Mouse (Mus musculus) E14TG2a.4 (cell line): ENCODE results near the gene Klhdc3.

Source experiments
- H3K27me3 ChIP-seq: 2 replicates; pipeline ENCODE4 v1.6.1; 2014; ENCODE audit warnings: low read length, control low read depth; ENCODE audit not compliant: insufficient read depth
- H3K36me3 ChIP-seq: 2 replicates; pipeline ENCODE4 v1.6.1; 2014; ENCODE audit warnings: low read length, control low read depth; ENCODE audit not compliant: insufficient read depth
- H3K4me1 ChIP-seq: replicated peaks from 2 replicates; pipeline ENCODE4 v1.6.1; 2014; ENCODE audit warnings: low read depth, low read length, control low read depth
- H3K4me3 ChIP-seq: replicated peaks from 2 replicates; pipeline ENCODE4 v1.5.1; 2014; ENCODE audit warnings: mild to moderate bottlenecking, low read length
- H3K9me3 ChIP-seq: 2 replicates; pipeline ENCODE4 v1.6.1; 2014; ENCODE audit warnings: low read length, control low read depth
- CTCF ChIP-seq: conservative IDR thresholded peaks from 2 replicates; pipeline ENCODE4 v1.5.1; 2014; ENCODE audit warnings: low read length
- NANOG ChIP-seq: IDR thresholded peaks from 2 replicates; pipeline ENCODE4 v1.6.1; 2014; ENCODE audit warnings: borderline replicate concordance, low read length, mixed read lengths
- POU5F1 ChIP-seq: IDR thresholded peaks from 2 replicates; pipeline ENCODE4 v1.6.1; 2014; ENCODE audit warnings: low read length, borderline replicate concordance

The Klhdc3 gene

DNA sequence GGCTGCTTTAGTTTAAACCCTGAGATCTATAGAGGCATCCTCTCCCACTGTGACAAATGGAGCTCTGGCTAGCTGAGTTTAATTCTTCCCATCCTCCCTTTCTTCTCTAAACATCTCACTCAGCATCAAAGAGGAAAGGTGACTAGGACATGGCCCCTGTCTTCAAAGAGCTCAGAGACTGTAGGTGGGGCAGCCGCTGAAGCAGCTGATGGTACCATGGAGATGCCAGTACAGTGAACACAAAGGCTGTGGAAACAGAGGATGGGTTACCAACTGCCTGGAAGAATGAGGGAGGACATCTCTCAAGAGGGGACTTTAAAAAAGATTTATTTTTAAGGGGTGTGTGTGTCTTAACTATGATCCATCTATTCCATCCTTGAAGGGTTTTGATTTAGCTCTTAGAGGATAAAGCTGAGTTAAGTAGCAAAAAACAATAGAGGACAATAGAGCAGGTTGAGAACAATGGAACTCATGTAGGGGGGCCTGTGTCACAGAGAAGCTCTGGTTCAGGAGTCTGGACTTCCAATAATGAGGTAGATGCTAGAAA is 13.9 kb upstream of the Klhdc3 start:
- Histone ChIP-seq H3K4me3 (no peak overlapping the region), H3K9me3 (no peaks in the 10 kb centered on the region), H3K27me3 (no peaks in the 10 kb centered on the region), H3K36me3 (peaks cover 64% of the 10 kb centered on the region), H3K4me1 (peaks cover 73% of the 10 kb centered on the region)
- TF ChIP-seq POU5F1 (no peak), NANOG (peak; percentile 78; the same call in 1 of the 2 replicates), CTCF (no peak)

DNA sequence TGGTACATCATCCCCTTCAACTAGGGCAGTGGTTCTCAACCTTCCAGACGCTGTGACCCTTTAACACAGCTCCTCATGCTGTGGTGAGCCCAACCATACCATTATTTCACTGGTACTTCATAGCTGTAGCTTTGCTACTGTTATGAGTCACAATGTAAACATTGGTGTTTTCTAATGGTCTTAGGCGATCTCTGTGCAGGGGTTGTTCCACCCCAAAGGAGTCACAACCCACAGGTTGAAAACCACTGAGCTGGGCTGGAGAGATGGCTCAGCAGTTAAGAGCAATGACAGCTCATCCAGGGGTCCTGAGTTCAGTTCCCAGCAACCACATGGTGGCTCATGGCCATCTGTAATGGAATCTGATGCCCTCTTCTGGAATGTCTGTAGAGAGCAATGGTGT is 10.7 kb upstream of the Klhdc3 start:
- Histone ChIP-seq H3K27me3 (no peaks in the 10 kb centered on the region), H3K36me3 (peaks cover 72% of the 10 kb centered on the region), H3K9me3 (no peaks in the 10 kb centered on the region), H3K4me3 (no peak overlapping the region), H3K4me1 (peaks cover 67% of the 10 kb centered on the region)
- TF ChIP-seq NANOG (no peak), POU5F1 (no peak), CTCF (no peak)

DNA sequence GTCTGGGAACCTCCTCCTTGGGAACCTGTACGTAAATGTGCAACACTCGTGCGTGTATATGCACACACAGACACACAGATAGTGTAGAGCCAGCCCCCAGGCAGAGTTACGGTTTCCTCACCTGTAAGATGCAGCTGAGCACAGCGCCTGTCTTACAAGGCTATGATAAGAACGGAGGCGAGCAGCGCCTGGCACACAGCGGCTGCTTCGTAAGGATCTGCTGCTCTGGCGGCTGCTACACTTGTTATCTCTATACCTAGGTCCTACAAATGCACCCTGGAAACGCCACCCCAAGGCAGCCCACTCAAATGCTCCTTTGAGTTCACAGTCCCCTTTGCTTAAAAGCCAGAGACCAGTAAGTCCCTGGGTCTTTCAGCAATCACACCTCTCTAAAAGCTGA is 10.0 kb upstream of the Klhdc3 start:
- no peak overlapping the region for H3K4me3 ChIP-seq
- H3K36me3 ChIP-seq: peaks cover 72% of the 10 kb centered on the region
- H3K27me3 ChIP-seq: no peaks in the 10 kb centered on the region
- TF ChIP-seq POU5F1: no peak
- no peak for TF ChIP-seq CTCF
- TF ChIP-seq NANOG: no peak
- no peaks in the 10 kb centered on the region for H3K9me3 ChIP-seq
- peaks cover 64% of the 10 kb centered on the region for H3K4me1 ChIP-seq

DNA sequence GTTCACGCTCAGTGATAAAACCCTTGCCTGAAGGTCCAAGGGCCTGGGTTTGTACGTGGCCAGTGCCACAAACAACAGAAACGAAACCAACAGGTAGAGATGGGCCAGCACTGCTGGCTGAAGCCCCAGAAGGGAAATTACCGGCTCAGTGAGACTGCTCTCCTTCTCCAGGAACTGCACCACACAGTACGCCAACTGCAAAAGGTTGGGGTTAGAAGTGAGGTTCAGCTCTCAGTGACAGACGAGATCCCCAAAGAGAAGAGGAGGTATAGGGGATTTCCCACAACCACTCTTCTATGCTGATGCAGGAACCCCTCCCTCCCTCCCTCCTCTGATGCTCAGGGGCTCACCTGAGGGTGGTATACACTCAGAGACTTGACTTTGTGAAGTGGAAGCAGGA is 5.2 kb upstream of the Klhdc3 start:
- peaks cover 85% of the 10 kb centered on the region for H3K36me3 ChIP-seq
- H3K4me3 ChIP-seq: no peak overlapping the region
- peaks cover 74% of the 10 kb centered on the region for H3K4me1 ChIP-seq
- H3K27me3 ChIP-seq: no peaks in the 10 kb centered on the region
- TF ChIP-seq CTCF: no peak
- no peak for TF ChIP-seq NANOG
- TF ChIP-seq POU5F1: no peak
- H3K9me3 ChIP-seq: no peaks in the 10 kb centered on the region

DNA sequence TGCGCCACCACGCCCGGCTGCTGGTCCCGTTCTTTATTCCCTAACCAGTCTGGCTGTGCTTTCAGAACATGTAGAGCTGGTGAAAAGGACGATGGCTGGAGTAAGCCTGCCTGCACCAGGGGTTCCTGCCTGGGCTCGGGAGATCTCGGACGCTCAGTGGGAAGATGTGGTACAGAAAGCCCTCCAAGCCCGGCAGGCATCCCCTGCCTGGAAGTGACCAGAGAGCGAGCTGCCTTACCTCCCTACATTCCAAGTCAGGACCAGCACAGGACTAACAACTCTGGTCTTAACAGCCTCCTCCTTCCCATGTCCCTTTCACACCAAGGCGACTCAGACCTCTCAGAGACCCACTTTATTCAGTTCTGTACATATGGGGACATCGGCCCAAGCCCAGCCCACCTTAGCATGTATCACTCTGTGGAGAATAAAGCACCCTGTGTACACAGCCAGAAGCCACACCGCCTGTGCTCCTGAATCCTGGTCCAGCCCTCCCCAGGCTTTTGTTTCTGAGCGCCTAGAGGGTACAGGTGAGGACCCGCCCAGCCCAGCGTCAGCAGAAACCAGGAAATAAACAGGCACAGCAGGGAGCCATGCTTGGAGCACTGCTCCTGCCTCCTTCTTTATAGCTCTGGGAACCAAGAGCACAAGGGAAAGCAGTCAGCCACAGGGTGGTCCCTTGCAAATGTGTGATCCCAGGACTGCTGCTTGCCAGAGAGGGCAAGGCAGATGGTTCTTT is 2.1 kb upstream of the Klhdc3 start:
- no peak for TF ChIP-seq CTCF
- peaks cover 68% of the 10 kb centered on the region for H3K36me3 ChIP-seq
- H3K27me3 ChIP-seq: no peaks in the 10 kb centered on the region
- H3K4me3 ChIP-seq: peak overlapping the region; percentile 93
- H3K9me3 ChIP-seq: no peaks in the 10 kb centered on the region
- H3K4me1 ChIP-seq: peaks cover 85% of the 10 kb centered on the region

GRCm38 (mm10) chr17:46681466-46682118 is 878 bp upstream of the Klhdc3 start:
- no peak for TF ChIP-seq NANOG
- TF ChIP-seq POU5F1: no peak
- TF ChIP-seq CTCF: no peak
- no peaks in the 10 kb centered on the region for H3K9me3 ChIP-seq
- peak overlapping the region; percentile 93 for H3K4me3 ChIP-seq
- peaks cover 85% of the 10 kb centered on the region for H3K4me1 ChIP-seq
- no peaks in the 10 kb centered on the region for H3K27me3 ChIP-seq
- peaks cover 68% of the 10 kb centered on the region for H3K36me3 ChIP-seq

GRCm38 (mm10) chr17:46679843-46680759 is 613 bp downstream of the Klhdc3 start:
- Histone ChIP-seq H3K4me3 (peak overlapping the region; percentile 93), H3K27me3 (no peaks in the 10 kb centered on the region), H3K4me1 (peaks cover 88% of the 10 kb centered on the region), H3K9me3 (no peaks in the 10 kb centered on the region), H3K36me3 (peaks cover 68% of the 10 kb centered on the region)
- no peak for TF ChIP-seq POU5F1
- 0 out of 2 replicates have a peak, but pooled peaks have one; percentile 15 for TF ChIP-seq CTCF

DNA sequence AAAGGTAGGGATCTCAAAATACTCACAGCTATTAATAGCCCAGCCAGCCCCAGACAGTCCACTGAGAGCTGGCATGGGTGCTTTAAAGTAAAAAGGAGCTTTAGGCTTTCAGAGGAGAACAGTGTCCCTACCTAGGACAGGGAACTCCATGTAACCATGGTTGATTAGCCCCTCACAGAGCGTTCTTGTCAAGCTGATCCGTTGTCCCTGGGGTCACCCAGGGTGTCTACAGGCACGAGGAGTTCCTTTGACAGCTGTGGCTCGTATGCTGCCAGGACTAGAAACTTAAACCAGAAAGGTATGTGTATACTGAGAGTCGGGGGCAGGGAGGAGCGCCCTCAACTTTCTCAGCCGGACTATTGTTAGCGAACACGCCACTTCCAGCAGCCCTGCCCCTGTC is 1.8 kb downstream of the Klhdc3 start:
- TF ChIP-seq POU5F1 (no peak), CTCF (no peak), NANOG (no peak)
- Histone ChIP-seq H3K4me3 (peak overlapping the region; percentile 93), H3K9me3 (no peaks in the 10 kb centered on the region), H3K4me1 (peaks cover 84% of the 10 kb centered on the region), H3K36me3 (peaks cover 61% of the 10 kb centered on the region), H3K27me3 (no peaks in the 10 kb centered on the region)
